Mouse (Mus musculus): Measurements from ENCODE around the gene Lrba.

- no peak for TF ChIP-seq EP300 (IDR thresholded peaks at IDR 0.05; ENCODE audit: insufficient read depth, low read depth, low read length)
- TF ChIP-seq CTCF (IDR thresholded peaks at IDR 0.05) = no peak
Measured at GRCm38 (mm10) chr3:86799041-86799440, 574.6 kb downstream of the Lrba start.
